Mouse (Mus musculus): ENCODE data around the gene Rcl1.

Rcl1 gene

GRCm38 (mm10) chr19:29155552-29155951 lies 54.4 kb downstream of the Rcl1 start:
- no peak for DNase-seq

- no peak for DNase-seq
Observed at GRCm38 (mm10) chr19:29156417-29156816, 55.2 kb downstream of the Rcl1 start.

- DNase-seq, result no peak
Observed at GRCm38 (mm10) chr19:29157678-29158466, 56.7 kb downstream of the Rcl1 start.

GRCm38 (mm10) chr19:29158486-29158885 lies 57.3 kb downstream of the Rcl1 start:
- no peak for DNase-seq

- DNase-seq, result no peak
Observed at GRCm38 (mm10) chr19:29163817-29164527, 62.8 kb downstream of the Rcl1 start.

- no peak for DNase-seq
Observed at GRCm38 (mm10) chr19:29164528-29165166, 63.5 kb downstream of the Rcl1 start.

GRCm38 (mm10) chr19:29167938-29168337 lies 66.8 kb downstream of the Rcl1 start:
- no peak for DNase-seq

GRCm38 (mm10) chr19:29180336-29180735 lies 79.2 kb downstream of the Rcl1 start:
- no peak for DNase-seq

- no peak for DNase-seq
Observed at GRCm38 (mm10) chr19:29182166-29182565, 81.0 kb downstream of the Rcl1 start.

GRCm38 (mm10) chr19:29185122-29185521 lies 83.9 kb downstream of the Rcl1 start:
- no peak for DNase-seq

GRCm38 (mm10) chr19:29185552-29186232 lies 84.5 kb downstream of the Rcl1 start:
- no peak for DNase-seq

GRCm38 (mm10) chr19:29188879-29189278 lies 87.7 kb downstream of the Rcl1 start:
- DNase-seq, result no peak

Data from thymus, postnatal 14 days (tissue).